Mouse (Mus musculus): ENCODE results near the gene Gnptg. TPM values are rescaled to one million over a fixed set of nuclear protein-coding genes. Genes with fewer than 3 reads are reported as not detected.
"Not testable (repeated sequence)": the region's sequence is repeated elsewhere in the genome, so short reads cannot be mapped to it uniquely, and the experiment has no call there.

Gnptg gene
- polyA plus RNA-seq, 1 experiment, result 27.2 TPM

DNA sequence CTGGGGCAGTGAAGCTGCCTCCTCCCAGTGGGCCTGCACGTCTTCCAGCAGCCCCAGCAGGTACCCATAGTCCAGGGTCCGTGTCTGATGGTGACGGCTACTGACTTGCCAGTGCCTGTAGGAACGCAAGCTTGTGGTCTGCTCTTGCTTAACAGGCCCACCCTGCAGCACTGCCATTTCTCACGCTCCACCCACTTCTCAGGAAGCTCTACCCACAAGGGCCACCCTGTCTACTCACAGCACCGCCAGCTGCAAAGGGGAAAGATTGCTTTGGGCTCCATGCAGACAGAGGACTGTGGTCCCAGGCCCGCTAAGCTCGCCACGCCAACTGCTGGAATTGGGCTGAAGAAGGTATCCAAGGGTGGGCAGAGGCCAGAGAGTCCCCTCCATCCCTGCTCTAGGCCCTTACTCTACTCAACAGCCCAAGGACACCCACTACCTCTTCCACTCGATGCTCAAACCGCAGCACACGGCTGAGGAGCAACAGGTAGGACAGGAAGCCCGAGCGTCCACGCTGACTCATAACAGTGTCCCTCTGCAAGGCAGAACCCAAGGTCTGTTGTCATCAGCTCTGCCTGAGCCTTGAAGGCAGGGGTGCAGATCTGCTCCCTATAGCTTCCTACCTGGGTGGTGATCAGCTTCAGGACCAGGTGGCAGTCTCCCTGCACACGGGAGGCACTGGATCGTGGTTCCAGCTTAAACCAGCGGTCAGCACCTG lies 8.3 kb upstream of the Gnptg start:
- Histone ChIP-seq H3K4me3 (replicated peaks) (peak overlapping the region; percentile 35), H3K27me3 (replicated peaks) (peaks cover 62% of the 10 kb centered on the region), H3K36me3 (replicated peaks; ENCODE audit: low read length) (peaks cover 22% of the 10 kb centered on the region), H3K9me3 (no peaks in the 10 kb centered on the region), H3K4me1 (peaks cover 19% of the 10 kb centered on the region; the same call in 1 of the 2 replicates)
- TF ChIP-seq GATA1 (IDR thresholded peaks at IDR 0.05; ENCODE audit: borderline replicate concordance, low read length) (no peak), FLI1 (IDR thresholded peaks at IDR 0.05; ENCODE audit: low read length) (no peak)

DNA sequence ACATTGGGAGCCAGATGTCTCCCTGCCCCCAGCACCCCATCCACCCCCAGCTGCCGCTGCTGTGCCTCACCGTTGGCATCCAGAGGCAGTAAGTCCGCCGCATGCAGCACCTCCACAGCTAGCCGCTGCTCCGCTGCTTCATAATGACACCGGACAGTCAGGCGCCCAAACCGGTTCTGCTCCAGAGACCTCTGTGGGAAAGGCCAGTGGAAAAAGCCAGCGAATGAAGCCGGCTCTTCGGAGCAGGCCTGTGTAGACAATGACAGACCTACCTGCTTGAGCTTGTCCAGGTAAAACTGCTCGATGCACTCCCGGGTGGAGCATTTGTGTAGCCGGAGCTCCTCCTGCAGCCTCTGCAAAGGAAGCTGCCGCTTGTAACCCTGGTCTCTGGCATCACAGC lies 4.3 kb upstream of the Gnptg start:
- peaks cover 38% of the 10 kb centered on the region for H3K36me3 ChIP-seq (replicated peaks; ENCODE audit: low read length)

DNA sequence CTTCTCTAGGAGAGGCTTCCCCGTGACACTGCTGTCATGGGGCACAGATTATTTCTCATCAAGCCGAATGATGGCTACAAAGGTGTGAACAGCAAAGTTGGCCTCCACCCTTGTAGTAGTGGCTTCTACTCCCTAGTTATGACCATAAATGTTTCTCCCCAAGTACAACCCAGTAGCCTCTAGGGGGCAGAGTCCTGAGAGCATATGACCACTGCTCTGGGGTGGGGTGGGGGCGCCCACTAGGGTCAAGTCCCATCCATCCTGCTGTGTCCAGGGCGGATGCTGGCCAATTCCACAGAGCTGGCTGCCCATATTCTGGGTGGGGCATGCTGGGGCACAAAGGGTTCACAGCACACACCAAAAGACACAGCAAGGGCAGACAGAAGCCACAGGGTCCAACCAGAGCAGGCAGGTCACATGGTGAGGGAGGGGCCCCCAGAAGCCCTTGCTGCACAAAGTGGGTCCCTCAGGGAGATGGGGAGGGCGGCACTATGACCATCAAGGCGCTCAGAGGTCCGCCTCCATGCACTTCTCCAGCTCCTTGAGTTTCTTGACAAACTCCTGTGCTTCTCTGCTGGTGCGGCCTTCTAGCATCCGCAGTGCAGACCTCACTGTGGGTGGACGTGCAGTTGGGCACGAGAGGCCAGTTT lies 3.3 kb upstream of the Gnptg start:
- TF ChIP-seq GATA1 (IDR thresholded peaks at IDR 0.05; ENCODE audit: borderline replicate concordance, low read length) (no peak), FLI1 (IDR thresholded peaks at IDR 0.05; ENCODE audit: low read length) (no peak)
- Histone ChIP-seq H3K27me3 (replicated peaks) (peaks cover 19% of the 10 kb centered on the region), H3K4me1 (peaks cover 36% of the 10 kb centered on the region), H3K4me3 (replicated peaks) (no peak overlapping the region), H3K9me3 (no peaks in the 10 kb centered on the region), H3K36me3 (replicated peaks; ENCODE audit: low read length) (peaks cover 38% of the 10 kb centered on the region)

More for the DNA sequence above, 4.3 kb upstream of the Gnptg start:
- Histone ChIP-seq H3K4me3 (replicated peaks) (no peak overlapping the region), H3K4me1 (peaks cover 36% of the 10 kb centered on the region), H3K9me3 (no peaks in the 10 kb centered on the region), H3K27me3 (replicated peaks) (peaks cover 29% of the 10 kb centered on the region)
- TF ChIP-seq GATA1 (IDR thresholded peaks at IDR 0.05; ENCODE audit: borderline replicate concordance, low read length) (no peak), FLI1 (IDR thresholded peaks at IDR 0.05; ENCODE audit: low read length) (no peak)

DNA sequence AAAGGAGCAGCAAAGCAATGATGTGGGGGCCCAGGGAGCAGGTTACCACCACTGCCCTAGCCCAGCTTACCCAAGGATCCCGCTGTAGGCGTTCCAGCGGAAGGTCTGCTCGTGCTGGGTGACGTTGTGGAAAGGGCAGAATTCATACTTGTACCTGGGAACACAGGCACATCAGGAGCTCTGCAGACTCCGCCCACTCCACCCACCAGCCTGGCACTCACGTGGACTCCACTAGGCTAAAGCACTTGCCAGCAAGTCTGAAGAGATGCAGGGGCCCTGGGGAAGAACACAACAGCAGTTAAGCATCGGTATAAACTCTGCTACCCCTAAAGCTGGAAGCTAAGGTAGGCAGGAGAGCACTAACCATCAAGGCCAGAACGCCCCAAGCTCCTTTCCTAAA lies 4.3 kb downstream of the Gnptg start:
- peaks cover 43% of the 10 kb centered on the region for H3K36me3 ChIP-seq (replicated peaks; ENCODE audit: low read length)
- no peak overlapping the region for H3K4me3 ChIP-seq (replicated peaks)
- no peak for TF ChIP-seq GATA1 (IDR thresholded peaks at IDR 0.05; ENCODE audit: borderline replicate concordance, low read length)
- no peak for TF ChIP-seq FLI1 (IDR thresholded peaks at IDR 0.05; ENCODE audit: low read length)
- peaks cover 22% of the 10 kb centered on the region for H3K4me1 ChIP-seq
- no peaks in the 10 kb centered on the region for H3K9me3 ChIP-seq
- no peaks in the 10 kb centered on the region for H3K27me3 ChIP-seq (replicated peaks)

DNA sequence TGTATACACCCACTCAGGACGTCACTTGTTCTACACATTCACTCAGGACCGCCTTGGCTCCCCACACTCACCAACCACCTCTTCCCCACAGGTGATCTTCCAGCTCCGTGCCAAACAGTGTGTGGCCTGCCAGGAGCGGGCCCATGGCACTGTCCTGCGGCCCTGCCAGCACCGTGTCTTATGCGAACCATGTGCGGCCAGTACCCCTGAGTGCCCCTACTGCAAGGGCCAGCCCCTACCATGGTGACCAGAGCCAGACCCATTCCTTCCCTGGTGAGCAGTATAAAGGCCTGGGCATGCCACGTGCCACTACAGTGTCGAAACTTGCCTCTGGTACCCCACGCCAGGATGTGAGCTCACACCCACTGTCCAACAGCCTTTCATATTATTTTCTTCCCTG lies 8.3 kb downstream of the Gnptg start:
- H3K4me3 ChIP-seq (replicated peaks); H3K27me3 ChIP-seq (replicated peaks); H3K9me3 ChIP-seq: not testable (repeated sequence)
- H3K36me3 ChIP-seq (replicated peaks; ENCODE audit: low read length), result peaks cover 74% of the 10 kb centered on the region
- H3K4me1 ChIP-seq, result peaks cover 35% of the 10 kb centered on the region

DNA sequence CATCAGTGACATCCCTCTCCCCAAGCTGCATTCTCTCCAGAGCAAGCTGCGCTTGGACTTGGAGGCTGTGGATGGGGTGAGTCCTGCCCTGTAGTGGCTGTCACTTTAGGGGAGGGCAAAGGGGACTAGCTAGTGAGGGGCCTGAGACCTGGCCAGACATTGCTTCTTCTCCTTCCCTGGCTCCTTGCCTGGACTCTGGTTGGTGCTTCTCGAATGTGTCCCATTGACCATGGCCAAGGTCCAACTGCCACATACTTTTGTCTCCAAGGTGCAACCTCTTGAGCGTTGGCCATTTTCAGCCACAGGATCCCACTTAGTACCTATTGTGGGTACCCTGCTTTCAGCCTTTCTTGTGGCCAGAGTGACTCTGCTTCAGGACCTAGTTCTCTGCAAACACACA lies 9.2 kb downstream of the Gnptg start:
- no peaks in the 10 kb centered on the region for H3K27me3 ChIP-seq (replicated peaks)
- H3K36me3 ChIP-seq (replicated peaks; ENCODE audit: low read length), result peaks cover 74% of the 10 kb centered on the region

DNA sequence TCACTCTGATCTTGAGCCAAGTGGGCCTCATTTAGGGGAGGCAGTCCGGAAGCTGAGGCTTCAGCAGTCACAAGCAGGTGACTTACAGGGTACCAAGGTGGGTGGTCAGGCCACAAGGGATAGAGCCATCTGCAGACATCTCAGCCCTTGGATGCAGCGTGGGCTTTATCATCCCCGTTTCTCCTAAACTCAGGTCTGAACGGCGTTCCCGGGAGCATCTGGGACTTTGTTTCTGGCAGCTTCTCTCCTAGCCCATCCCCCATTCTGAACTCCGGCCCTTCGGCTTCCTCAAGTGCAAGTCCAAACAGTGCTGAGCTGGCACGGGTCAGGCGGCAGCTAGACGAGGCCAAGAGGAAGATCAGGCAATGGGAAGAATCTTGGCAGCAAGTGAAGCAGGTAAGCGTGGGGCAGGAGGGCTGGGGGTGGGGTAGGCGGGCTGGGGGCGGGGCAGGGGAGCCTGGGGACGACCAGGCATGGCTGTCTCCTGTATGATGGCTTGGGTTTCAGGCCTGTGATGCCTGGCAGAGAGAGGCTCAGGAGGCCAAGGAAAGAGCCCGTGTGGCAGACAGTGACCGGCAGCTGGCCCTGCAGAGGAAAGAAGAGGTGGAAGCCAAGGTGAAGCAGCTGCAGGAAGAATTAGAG lies 9.8 kb downstream of the Gnptg start:
- Histone ChIP-seq H3K4me1 (peaks cover 44% of the 10 kb centered on the region), H3K36me3 (replicated peaks; ENCODE audit: low read length) (peaks cover 74% of the 10 kb centered on the region)
- not testable (repeated sequence) for H3K9me3 ChIP-seq; H3K4me3 ChIP-seq (replicated peaks); H3K27me3 ChIP-seq (replicated peaks)

More for the DNA sequence above, 9.2 kb downstream of the Gnptg start:
- Histone ChIP-seq H3K4me1 (peaks cover 43% of the 10 kb centered on the region), H3K4me3 (replicated peaks) (no peak overlapping the region), H3K9me3 (no peaks in the 10 kb centered on the region)
- no peak for TF ChIP-seq FLI1 (IDR thresholded peaks at IDR 0.05; ENCODE audit: low read length)
- TF ChIP-seq GATA1 (IDR thresholded peaks at IDR 0.05; ENCODE audit: borderline replicate concordance, low read length), result no peak

DNA sequence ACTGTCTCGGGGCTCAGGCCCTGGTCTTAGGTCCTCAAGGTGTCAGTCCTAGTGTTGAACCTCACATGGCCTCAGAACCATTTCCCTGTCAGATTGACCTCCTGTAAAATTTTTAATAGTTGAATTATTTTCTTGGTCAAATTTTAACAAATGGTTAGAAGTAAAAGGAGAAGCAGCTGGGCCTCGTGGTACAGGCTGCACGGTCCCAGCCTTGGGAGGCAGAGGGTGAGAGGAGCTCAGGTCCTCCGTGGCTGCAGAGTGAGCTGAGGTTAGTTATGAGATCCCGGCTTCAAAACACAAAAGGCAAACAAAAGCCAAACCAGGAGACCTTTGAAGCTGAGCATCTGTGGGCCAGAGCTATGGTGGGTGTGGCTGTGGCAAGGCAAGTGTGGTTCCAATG lies 11.9 kb downstream of the Gnptg start:
- H3K4me1 ChIP-seq, result peaks cover 66% of the 10 kb centered on the region
- H3K9me3 ChIP-seq, result no peaks in the 10 kb centered on the region
- H3K36me3 ChIP-seq (replicated peaks; ENCODE audit: low read length), result peaks cover 72% of the 10 kb centered on the region
- no peak for TF ChIP-seq GATA1 (IDR thresholded peaks at IDR 0.05; ENCODE audit: borderline replicate concordance, low read length)
- TF ChIP-seq FLI1 (IDR thresholded peaks at IDR 0.05; ENCODE audit: low read length), result no peak
- no peaks in the 10 kb centered on the region for H3K27me3 ChIP-seq (replicated peaks)
- peak overlapping the region; percentile 11 for H3K4me3 ChIP-seq (replicated peaks)

DNA sequence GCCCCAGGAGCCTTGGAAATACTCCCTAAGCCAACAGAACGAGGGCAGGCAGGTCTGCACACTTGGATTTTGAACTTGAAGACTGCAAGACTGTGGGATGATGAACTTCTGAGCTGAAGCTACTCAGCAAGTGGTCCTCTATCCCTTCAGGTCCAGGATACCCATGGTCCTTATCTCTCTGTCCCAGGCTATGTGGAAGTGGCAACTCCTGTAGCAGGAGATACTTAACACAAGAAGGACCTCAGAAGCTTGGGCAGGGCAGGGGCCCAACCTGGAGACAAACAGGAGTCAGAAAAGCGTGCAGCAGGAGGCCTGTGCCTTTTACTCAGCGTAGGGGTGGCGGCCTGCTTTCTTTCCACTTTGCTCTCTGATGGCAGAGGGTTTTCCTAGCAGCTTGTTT lies 14.3 kb downstream of the Gnptg start:
- H3K27me3 ChIP-seq (replicated peaks), result no peaks in the 10 kb centered on the region
- peaks cover 84% of the 10 kb centered on the region for H3K4me1 ChIP-seq
- TF ChIP-seq GATA1 (IDR thresholded peaks at IDR 0.05; ENCODE audit: borderline replicate concordance, low read length) (no peak), FLI1 (IDR thresholded peaks at IDR 0.05; ENCODE audit: low read length) (no peak)
- no peaks in the 10 kb centered on the region for H3K9me3 ChIP-seq
- peaks cover 73% of the 10 kb centered on the region for H3K36me3 ChIP-seq (replicated peaks; ENCODE audit: low read length)
- H3K4me3 ChIP-seq (replicated peaks), result peak overlapping the region; percentile 90

DNA sequence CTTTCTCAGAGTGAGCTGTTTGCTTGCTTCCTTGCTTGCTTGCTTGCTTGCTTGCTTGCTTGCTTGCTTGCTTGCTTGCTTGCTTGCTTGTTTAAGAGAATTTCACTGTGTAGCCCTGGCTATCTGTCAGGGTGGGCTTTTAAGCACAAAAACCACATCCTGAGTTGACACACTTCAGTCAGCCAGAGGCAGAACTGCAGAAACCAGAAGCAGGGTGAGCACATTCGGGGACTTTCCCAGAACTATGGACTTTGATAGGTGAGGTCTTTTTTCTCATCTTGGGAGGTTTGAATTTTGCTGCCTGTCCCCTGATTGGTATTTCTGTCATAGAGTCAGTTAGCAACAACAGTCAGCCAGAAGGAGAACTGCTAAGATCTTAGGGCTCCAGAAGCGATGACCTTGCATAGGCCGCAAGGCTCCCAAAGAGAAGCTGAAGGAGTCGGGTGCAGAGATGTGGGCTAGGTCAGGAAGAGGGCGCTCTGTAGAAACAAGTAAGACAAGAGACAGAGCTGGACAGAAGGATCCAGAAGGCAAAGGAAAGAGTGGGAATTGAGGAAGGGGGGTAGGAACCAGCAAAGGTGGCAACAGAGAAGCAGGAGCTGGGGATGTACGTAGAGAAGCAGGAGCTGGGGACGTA lies 15.2 kb downstream of the Gnptg start:
- H3K4me1 ChIP-seq, result peaks cover 94% of the 10 kb centered on the region
- H3K4me3 ChIP-seq (replicated peaks), result peak overlapping the region; percentile 90
- no peaks in the 10 kb centered on the region for H3K27me3 ChIP-seq (replicated peaks)
- no peaks in the 10 kb centered on the region for H3K9me3 ChIP-seq
- peaks cover 73% of the 10 kb centered on the region for H3K36me3 ChIP-seq (replicated peaks; ENCODE audit: low read length)
- TF ChIP-seq FLI1 (IDR thresholded peaks at IDR 0.05; ENCODE audit: low read length), result no peak
- TF ChIP-seq GATA1 (IDR thresholded peaks at IDR 0.05; ENCODE audit: borderline replicate concordance, low read length), result no peak

All from megakaryocyte, embryonic 14.5 days (primary cell).